Mouse (Mus musculus): ENCODE data around the gene Tekt4. TPM values are rescaled to one million over a fixed set of nuclear protein-coding genes. Genes with fewer than 3 reads are reported as not detected.

Gene Tekt4
- total RNA-seq, 1 experiment: not detected

DNA sequence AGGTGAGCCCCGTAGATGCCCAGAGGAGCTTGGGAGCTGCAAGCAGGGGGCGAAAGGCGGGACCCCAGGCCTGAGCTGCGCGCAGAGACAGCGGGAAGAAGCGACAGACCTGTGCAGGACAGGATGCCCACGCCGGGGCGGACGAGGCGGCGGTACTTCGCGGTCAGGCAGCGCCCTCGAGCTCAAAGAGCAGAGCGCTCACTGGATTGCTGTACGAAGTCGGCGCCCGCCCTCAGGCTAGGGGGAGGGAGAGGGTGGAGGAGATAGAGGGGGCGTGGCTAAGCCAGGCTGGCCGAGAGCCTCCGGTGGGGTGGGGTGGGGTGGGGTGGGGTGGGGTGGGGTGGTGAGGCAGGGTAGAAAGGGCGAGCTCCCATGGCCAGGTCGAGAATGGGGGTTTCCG, 42.6 kb downstream of the Tekt4 start, which contains the start of gene Sstr5:
Sstr5 (minus strand) TSS at position 276 of the 400 bp plus-strand sequence.
- H3K9ac ChIP-seq (ENCODE audit: insufficient read depth, low read depth, low read length, poor library complexity, severe bottlenecking): peak within 1 kb of the TSS; percentile 60
- TF ChIP-seq MAFK (IDR thresholded peaks at IDR 0.05; ENCODE audit: insufficient read depth, low read depth, low read length) (no peak), HCFC1 (IDR thresholded peaks at IDR 0.05; ENCODE audit: borderline replicate concordance, insufficient read depth, low read length) (no peak), ZC3H11A (IDR thresholded peaks at IDR 0.05; ENCODE audit: borderline replicate concordance, low read depth, low read length) (no peak), CHD2 (IDR thresholded peaks at IDR 0.05; ENCODE audit: low read depth, low read length) (no peak), ZNF384 (IDR thresholded peaks at IDR 0.05; ENCODE audit: low read depth, low read length) (no peak)
- in situ Hi-C loops (cut with MboI; ENCODE audit: low sequenced_read_pairs in 2 of 2, unreplicated experiment in 2 of 2): no loop called here

DNA sequence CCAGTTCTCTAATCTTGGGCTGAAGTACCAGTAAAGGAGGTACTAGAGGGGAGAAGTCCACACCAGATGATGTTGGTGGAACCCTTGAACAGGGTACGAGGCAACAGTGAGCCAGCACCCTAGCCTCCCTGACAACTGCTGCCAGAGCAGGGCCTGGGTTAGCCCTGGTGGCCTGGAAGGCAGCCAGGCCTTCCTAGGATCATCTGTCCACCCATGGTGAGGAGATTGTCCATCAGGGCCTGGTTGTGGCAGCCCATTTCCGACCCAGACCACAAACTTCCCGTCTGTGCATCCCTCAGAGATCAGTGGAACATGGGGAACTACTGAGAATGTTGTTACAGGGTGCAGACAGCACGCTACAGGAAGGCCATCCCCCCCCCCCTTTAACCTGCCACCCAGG, 48.2 kb downstream of the Tekt4 start:
- Histone ChIP-seq H3K4me1 (ENCODE audit: control insufficient read depth in 2 of 2, insufficient read depth in 2 of 2, low read length in 2 of 2, poor library complexity in 1 of 2) (no peaks in the 10 kb centered on the region), H3K9ac (ENCODE audit: insufficient read depth, low read depth, low read length, poor library complexity, severe bottlenecking) (no peak overlapping the region), H3K9me3 (ENCODE audit: control insufficient read depth, insufficient read depth, low read depth, low read length) (no peaks in the 10 kb centered on the region), H3K36me3 (ENCODE audit: control insufficient read depth, insufficient read depth, low read length, poor library complexity, severe bottlenecking) (no peaks in the 10 kb centered on the region), H3K27ac (ENCODE audit: insufficient read depth, low read depth, low read length, poor library complexity, severe bottlenecking) (no peak overlapping the region), H3K4me3 (ENCODE audit: insufficient read depth in 1 of 2, low read depth in 1 of 2, low read length in 2 of 2, poor library complexity in 1 of 2, severe bottlenecking in 1 of 2) (no peak overlapping the region)
- in situ Hi-C loops (cut with MboI; ENCODE audit: low sequenced_read_pairs in 2 of 2, unreplicated experiment in 2 of 2): no loop called here
- no peak for TF ChIP-seq CHD2 (IDR thresholded peaks at IDR 0.05; ENCODE audit: low read depth, low read length)
- TF ChIP-seq ZC3H11A (IDR thresholded peaks at IDR 0.05; ENCODE audit: borderline replicate concordance, low read depth, low read length): no peak
- no peak for TF ChIP-seq ZNF384 (IDR thresholded peaks at IDR 0.05; ENCODE audit: low read depth, low read length)
- no peak for TF ChIP-seq HCFC1 (IDR thresholded peaks at IDR 0.05; ENCODE audit: borderline replicate concordance, insufficient read depth, low read length)
- no peak for TF ChIP-seq MAFK (IDR thresholded peaks at IDR 0.05; ENCODE audit: insufficient read depth, low read depth, low read length)
- no peak for DNase-seq (ENCODE audit: low read depth, low spot score)

More for the DNA sequence above, 42.6 kb downstream of the Tekt4 start, which contains the start of gene Sstr5:
- DNase-seq (ENCODE audit: low read depth, low spot score): peak; percentile 59
- H3K27ac ChIP-seq (ENCODE audit: insufficient read depth, low read depth, low read length, poor library complexity, severe bottlenecking): no peak within 1 kb of the TSS
- no peaks in the 10 kb centered on the region for H3K9me3 ChIP-seq (ENCODE audit: control insufficient read depth, insufficient read depth, low read depth, low read length)
- peaks cover 0 to 8% of the 10 kb centered on the region in 2 experiments; a peak in 2 of 4 replicates for H3K4me1 ChIP-seq (ENCODE audit: control insufficient read depth in 2 of 2, insufficient read depth in 2 of 2, low read length in 2 of 2, poor library complexity in 1 of 2)
- peak within 1 kb of the TSS; percentile 59 to 75 for H3K4me3 ChIP-seq (ENCODE audit: insufficient read depth in 1 of 2, low read depth in 1 of 2, low read length in 2 of 2, poor library complexity in 1 of 2, severe bottlenecking in 1 of 2)
- H3K36me3 ChIP-seq (ENCODE audit: control insufficient read depth, insufficient read depth, low read length, poor library complexity, severe bottlenecking): no peaks in the 10 kb centered on the region

DNA sequence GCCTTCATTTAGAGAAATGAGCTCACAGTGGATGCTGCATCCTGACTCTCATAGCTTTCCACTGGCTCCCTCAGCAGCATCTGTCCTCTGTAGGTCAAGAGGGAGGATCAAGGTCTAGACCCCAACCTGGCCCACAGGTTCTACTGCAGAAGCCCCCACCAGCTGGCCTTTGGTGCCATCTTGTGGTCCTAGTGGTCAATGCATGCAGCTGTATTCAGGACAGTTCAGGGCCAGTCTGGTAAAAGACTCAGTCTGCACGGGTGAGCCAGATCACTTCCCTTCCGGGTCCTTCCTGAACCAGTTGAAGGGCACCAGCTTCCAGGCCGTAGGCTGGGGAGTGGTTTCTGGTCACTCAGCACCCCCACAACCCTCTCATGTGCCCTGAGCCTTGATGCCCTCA, 53.4 kb downstream of the Tekt4 start:
- in situ Hi-C loops (cut with MboI; ENCODE audit: low sequenced_read_pairs in 2 of 2, unreplicated experiment in 2 of 2): no loop called here
- H3K36me3 ChIP-seq (ENCODE audit: control insufficient read depth, insufficient read depth, low read length, poor library complexity, severe bottlenecking): no peaks in the 10 kb centered on the region; the same call in 1 of the 2 replicates
- no peaks in the 10 kb centered on the region for H3K9me3 ChIP-seq (ENCODE audit: control insufficient read depth, insufficient read depth, low read depth, low read length)
- TF ChIP-seq HCFC1 (IDR thresholded peaks at IDR 0.05; ENCODE audit: borderline replicate concordance, insufficient read depth, low read length) (no peak), ZC3H11A (IDR thresholded peaks at IDR 0.05; ENCODE audit: borderline replicate concordance, low read depth, low read length) (peak; percentile 79; the same call in 1 of the 2 replicates)
- no peak overlapping the region for H3K4me3 ChIP-seq (ENCODE audit: insufficient read depth in 1 of 2, low read depth in 1 of 2, low read length in 2 of 2, poor library complexity in 1 of 2, severe bottlenecking in 1 of 2)
- peaks cover 0 to 3% of the 10 kb centered on the region in 2 experiments; a peak in 1 of 4 replicates for H3K4me1 ChIP-seq (ENCODE audit: control insufficient read depth in 2 of 2, insufficient read depth in 2 of 2, low read length in 2 of 2, poor library complexity in 1 of 2)
- DNase-seq (ENCODE audit: low read depth, low spot score): peak; percentile 58
- no peak overlapping the region for H3K27ac ChIP-seq (ENCODE audit: insufficient read depth, low read depth, low read length, poor library complexity, severe bottlenecking)
- H3K9ac ChIP-seq (ENCODE audit: insufficient read depth, low read depth, low read length, poor library complexity, severe bottlenecking): no peak overlapping the region

DNA sequence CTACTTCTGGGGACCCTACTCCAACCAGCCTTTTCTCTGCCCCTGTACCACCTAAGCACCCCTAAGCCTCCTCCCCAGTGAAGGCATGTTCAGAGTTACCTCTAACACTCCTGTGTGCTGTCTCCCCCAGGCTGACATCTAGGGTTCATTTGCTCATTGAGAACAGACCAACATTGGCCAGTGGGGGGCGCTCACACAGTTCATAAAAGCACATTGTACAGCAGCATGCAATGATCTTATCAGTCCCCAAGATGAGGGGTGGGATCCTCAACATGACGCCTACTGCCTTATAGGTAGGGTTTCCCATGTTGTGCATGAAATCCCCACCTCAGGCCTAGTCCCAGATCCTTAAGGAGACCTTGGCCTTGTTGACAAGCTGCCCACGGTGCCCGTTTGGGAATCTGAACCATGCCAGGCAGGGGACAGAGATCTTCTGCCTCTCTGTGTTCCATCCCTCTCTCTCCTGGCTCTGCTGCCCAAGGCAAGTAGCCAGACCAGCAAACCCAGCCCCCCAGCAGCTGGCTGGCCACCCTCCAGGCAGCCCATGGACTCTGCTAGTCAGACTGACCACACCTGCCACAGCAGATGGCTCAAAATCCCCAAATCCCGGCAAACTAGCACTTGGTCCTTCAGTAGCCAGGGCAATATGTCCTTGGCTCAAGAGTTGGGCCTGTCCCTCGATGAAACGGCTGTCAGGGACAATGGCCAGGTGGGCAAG, 54.6 kb downstream of the Tekt4 start:
- peak; percentile 57 for DNase-seq (ENCODE audit: low read depth, low spot score)

More for the DNA sequence above, 54.6 kb downstream of the Tekt4 start:
- in situ Hi-C loops (cut with MboI; ENCODE audit: low sequenced_read_pairs in 2 of 2, unreplicated experiment in 2 of 2): no loop called here
- no peak overlapping the region for H3K27ac ChIP-seq (ENCODE audit: insufficient read depth, low read depth, low read length, poor library complexity, severe bottlenecking)
- no peak overlapping the region for H3K4me3 ChIP-seq (ENCODE audit: insufficient read depth in 1 of 2, low read depth in 1 of 2, low read length in 2 of 2, poor library complexity in 1 of 2, severe bottlenecking in 1 of 2)
- no peak overlapping the region for H3K9ac ChIP-seq (ENCODE audit: insufficient read depth, low read depth, low read length, poor library complexity, severe bottlenecking)
- H3K36me3 ChIP-seq (ENCODE audit: control insufficient read depth, insufficient read depth, low read length, poor library complexity, severe bottlenecking): no peaks in the 10 kb centered on the region; the same call in 1 of the 2 replicates
- H3K9me3 ChIP-seq (ENCODE audit: control insufficient read depth, insufficient read depth, low read depth, low read length): no peaks in the 10 kb centered on the region
- TF ChIP-seq ZC3H11A (IDR thresholded peaks at IDR 0.05; ENCODE audit: borderline replicate concordance, low read depth, low read length) (no peak), CHD2 (IDR thresholded peaks at IDR 0.05; ENCODE audit: low read depth, low read length) (no peak), MAFK (IDR thresholded peaks at IDR 0.05; ENCODE audit: insufficient read depth, low read depth, low read length) (no peak), HCFC1 (IDR thresholded peaks at IDR 0.05; ENCODE audit: borderline replicate concordance, insufficient read depth, low read length) (no peak), ZNF384 (IDR thresholded peaks at IDR 0.05; ENCODE audit: low read depth, low read length) (no peak)
- H3K4me1 ChIP-seq (ENCODE audit: control insufficient read depth in 2 of 2, insufficient read depth in 2 of 2, low read length in 2 of 2, poor library complexity in 1 of 2): peaks cover 0 to 5% of the 10 kb centered on the region in 2 experiments; a peak in 1 of 4 replicates
